Mouse (Mus musculus) lung, postnatal 0 days (tissue): ENCODE data around the gene Msi2.

Experiments used
- CTCF ChIP-seq: IDR thresholded peaks from 2 replicates; pipeline ENCODE4 v1.5.1; 2016; ENCODE audit warnings: antibody characterized with exemption, mild to moderate bottlenecking
- EP300 ChIP-seq: IDR thresholded peaks from 2 replicates; pipeline ENCODE4 v1.6.1; 2016; ENCODE audit warnings: antibody characterized with exemption, mild to moderate bottlenecking, control low read depth

- no peak for TF ChIP-seq CTCF
- no peak for TF ChIP-seq EP300
These were observed 15.1 kb downstream of the Msi2 start for GRCm38 (mm10) chr11:88703220-88703619.
